Mouse (Mus musculus) liver, postnatal 0 days (tissue): ENCODE data around the gene Gm9376. TPM values are rescaled to one million over a fixed set of nuclear protein-coding genes. Genes with fewer than 3 reads are reported as not detected.

Source experiments
- ATAC-seq: fragments of 200-750 bp; cut with Nextera tagmentation; 2 replicates; pipeline ENCODE4 v1.8.0; 2017; ENCODE audit warnings: mild to moderate bottlenecking, moderate library complexity
- DNase-seq: peaks from one replicate; pipeline ENCODE4 v3.0.0-alpha.2; 2016
- H3K27ac ChIP-seq: fragments of 300-500 bp; sonication (generic); 2 replicates; pipeline ENCODE4 v1.5.1; 2014; ENCODE audit warnings: antibody characterized with exemption, moderate library complexity, mild to moderate bottlenecking, low read depth
- H3K27me3 ChIP-seq: fragments of 300-500 bp; sonication (generic); 2 replicates; pipeline ENCODE4 v1.6.1; 2014; ENCODE audit warnings: low read length, control low read depth, mixed read lengths; ENCODE audit not compliant: insufficient read depth
- H3K36me3 ChIP-seq: fragments of 300-500 bp; sonication (generic); replicated peaks from 2 replicates; pipeline ENCODE4 v1.6.1; 2014; ENCODE audit warnings: mild to moderate bottlenecking, control low read depth, low read length, moderate library complexity, mixed read lengths; ENCODE audit not compliant: insufficient read depth
- H3K4me1 ChIP-seq: fragments of 300-500 bp; sonication (generic); 2 replicates; pipeline ENCODE4 v1.6.1; 2014; ENCODE audit warnings: antibody characterized with exemption, mild to moderate bottlenecking, control low read depth; ENCODE audit not compliant: insufficient read depth
- H3K4me2 ChIP-seq: fragments of 300-500 bp; sonication (generic); 2 replicates; pipeline ENCODE4 v1.6.1; 2014; ENCODE audit warnings: low read depth, mild to moderate bottlenecking, low read length, moderate library complexity, mixed read lengths
- H3K4me3 ChIP-seq: fragments of 300-500 bp; sonication (generic); 2 replicates; pipeline ENCODE4 v1.5.1; 2014; ENCODE audit warnings: low read depth, low read length
- H3K9ac ChIP-seq: fragments of 300-500 bp; sonication (generic); replicated peaks from 2 replicates; pipeline ENCODE4 v1.6.1; 2014; ENCODE audit warnings: mild to moderate bottlenecking, moderate library complexity
- H3K9me3 ChIP-seq: fragments of 300-500 bp; sonication (generic); 2 replicates; pipeline ENCODE4 v1.6.1; 2016; ENCODE audit warnings: mild to moderate bottlenecking, control low read depth, low read length, mixed read lengths
- CTCF ChIP-seq: sonication (generic); IDR thresholded peaks from 2 replicates; pipeline ENCODE4 v1.5.1; 2016; ENCODE audit warnings: antibody characterized with exemption, low read depth
- EP300 ChIP-seq: IDR thresholded peaks from 2 replicates; pipeline ENCODE4 v1.6.1; 2016; ENCODE audit warnings: antibody characterized with exemption, low read depth, mild to moderate bottlenecking
- WGBS: fragments of 180-500 bp; shearing (Covaris S2); extraction: QIAGEN DNeasy Blood & Tissue Kit; methylation state at CpG from one replicate; pipeline ENCODE4 v1.1.7; 2014; ENCODE audit not compliant: insufficient replicate concordance; 5-methylcytosine and 5-hydroxymethylcytosine counted together
- polyA plus RNA-seq: library from polyadenylated mRNA; unstranded; fragments of >200 nt; fragmentation: Nextera tagmentation; extraction: Ambion mirVana; gene quantifications from 2 replicates; pipeline ENCODE4 v1.2.1, GENCODE M21; 2015

Gene Gm9376
- polyA plus RNA-seq, 1 experiment from 2014 or later = not detected

- no peaks in the 10 kb centered on the region for H3K36me3 ChIP-seq
- DNase-seq (no peak), ATAC-seq (no peak)
- H3K9ac ChIP-seq = no peak overlapping the region
- H3K4me1 ChIP-seq = peaks cover 22% of the 10 kb centered on the region; the same call in 1 of the 2 replicates
- no peak for TF ChIP-seq CTCF
- TF ChIP-seq EP300 = no peak
- H3K4me2 ChIP-seq = no peak overlapping the region
- no peak overlapping the region for H3K4me3 ChIP-seq
- peaks cover 95% of the 10 kb centered on the region for H3K27me3 ChIP-seq
- H3K27ac ChIP-seq = no peak overlapping the region
- WGBS = 5% methylated on average over 26 of the region's 26 CpGs
- no peaks in the 10 kb centered on the region for H3K9me3 ChIP-seq
Measured at GRCm38 (mm10) chr14:118233786-118234540, 32.8 kb upstream of the Gm9376 start.

- no peak overlapping the region for H3K9ac ChIP-seq
- H3K9me3 ChIP-seq = no peaks in the 10 kb centered on the region
- H3K4me3 ChIP-seq = peak overlapping the region; percentile 49
- H3K27ac ChIP-seq = no peak overlapping the region
- H3K4me1 ChIP-seq = peaks cover 22% of the 10 kb centered on the region; the same call in 1 of the 2 replicates
- H3K36me3 ChIP-seq = no peaks in the 10 kb centered on the region
- ATAC-seq (no peak), DNase-seq (no peak)
- TF ChIP-seq EP300 = no peak
- TF ChIP-seq CTCF = no peak
- H3K4me2 ChIP-seq = peak overlapping the region; percentile 79
- under 1% methylated on average over 72 of the region's 84 CpGs for WGBS
- H3K27me3 ChIP-seq = peaks cover 95% of the 10 kb centered on the region
Measured at GRCm38 (mm10) chr14:118234541-118235210, 32.1 kb upstream of the Gm9376 start.

- peaks cover 22% of the 10 kb centered on the region; the same call in 1 of the 2 replicates for H3K4me1 ChIP-seq
- no peak for TF ChIP-seq EP300
- no peak for TF ChIP-seq CTCF
- H3K27ac ChIP-seq = no peak overlapping the region
- no peak overlapping the region for H3K9ac ChIP-seq
- peak overlapping the region; percentile 79 for H3K4me2 ChIP-seq
- no peaks in the 10 kb centered on the region for H3K9me3 ChIP-seq
- no peak for ATAC-seq
- peak; percentile 29 for DNase-seq
- WGBS = 3% methylated on average over 45 of the region's 62 CpGs
- H3K36me3 ChIP-seq = no peaks in the 10 kb centered on the region
- H3K27me3 ChIP-seq = peaks cover 95% of the 10 kb centered on the region
- peak overlapping the region; percentile 49 for H3K4me3 ChIP-seq
Measured at GRCm38 (mm10) chr14:118235361-118235972, 31.3 kb upstream of the Gm9376 start.

GRCm38 (mm10) chr14:118235973-118236885, 30.5 kb upstream of the Gm9376 start:
- H3K4me2 ChIP-seq = peak overlapping the region; percentile 79
- peak; percentile 13; the same call in 1 of the 2 replicates for ATAC-seq
- H3K4me3 ChIP-seq = peak overlapping the region; percentile 49
- H3K27ac ChIP-seq = no peak overlapping the region
- no peaks in the 10 kb centered on the region for H3K36me3 ChIP-seq
- no peaks in the 10 kb centered on the region for H3K9me3 ChIP-seq
- peak; percentile 31 for DNase-seq
- H3K9ac ChIP-seq = no peak overlapping the region
- 3% methylated on average over 70 of the region's 73 CpGs for WGBS
- H3K27me3 ChIP-seq = peaks cover 92% of the 10 kb centered on the region
- no peak for TF ChIP-seq CTCF
- no peak for TF ChIP-seq EP300
- H3K4me1 ChIP-seq = peaks cover 22% of the 10 kb centered on the region; the same call in 1 of the 2 replicates

GRCm38 (mm10) chr14:118236886-118237289, 29.9 kb upstream of the Gm9376 start, which contains the start of gene Sox21:
Gene Sox21, minus strand, starts transcription at chr14:118237030.
- Histone ChIP-seq H3K27me3 (peaks cover 85% of the 10 kb centered on the region), H3K9ac (no peak within 1 kb of the TSS), H3K4me1 (peaks cover 22% of the 10 kb centered on the region; the same call in 1 of the 2 replicates), H3K36me3 (no peaks in the 10 kb centered on the region), H3K9me3 (no peaks in the 10 kb centered on the region), H3K27ac (no peak within 1 kb of the TSS), H3K4me3 (peak within 1 kb of the TSS; percentile 49), H3K4me2 (peak within 1 kb of the TSS; percentile 79)
- peak; percentile 40; the same call in 1 of the 2 replicates for ATAC-seq
- peak; percentile 45 for DNase-seq
- under 1% methylated on average over 34 of the region's 34 CpGs for WGBS
- no peak for TF ChIP-seq EP300
- no peak for TF ChIP-seq CTCF
